Mouse (Mus musculus): ENCODE measurements around the gene Mtus2. TPM values are rescaled to one million over a fixed set of nuclear protein-coding genes. Genes with fewer than 3 reads are reported as not detected.

Mtus2 gene
- polyA plus RNA-seq, 1 experiment from 2014 or later, result 11.0 TPM

DNA sequence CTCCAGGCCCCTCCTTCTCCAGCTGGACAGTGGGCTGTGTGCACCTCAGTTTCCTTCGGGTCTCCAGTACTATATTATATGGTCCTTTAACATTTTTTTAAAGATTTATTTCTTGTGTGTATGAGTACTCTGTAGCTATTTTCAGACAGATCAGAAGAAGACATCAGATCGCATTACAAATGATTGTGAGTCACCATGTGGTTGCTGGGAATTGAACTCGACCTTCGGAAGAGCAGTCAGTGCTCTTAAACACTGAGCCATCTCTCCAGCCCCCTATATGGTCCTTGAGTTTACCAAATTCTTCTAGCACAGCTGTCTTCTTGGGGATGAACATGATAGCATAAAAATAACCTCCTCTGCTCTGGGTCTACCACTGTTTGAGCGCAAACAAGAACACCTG lies 382.0 kb downstream of the Mtus2 start:
- no peak overlapping the region for H3K4me2 ChIP-seq (replicated peaks)
- WGBS, result 85% methylated on average over 5 of the region's 5 CpGs
- no peak for ATAC-seq (ENCODE audit: insufficient number of reproducible peaks, insufficient read depth, low FRiP score, low TSS enrichment)
- peaks cover 9% of the 10 kb centered on the region for H3K4me1 ChIP-seq
- no peak overlapping the region for H3K4me3 ChIP-seq
- no peak overlapping the region for H3K27ac ChIP-seq
- no peaks in the 10 kb centered on the region for H3K9me3 ChIP-seq
- no peaks in the 10 kb centered on the region for H3K27me3 ChIP-seq
- no peaks in the 10 kb centered on the region; the same call in 1 of the 2 replicates for H3K36me3 ChIP-seq
- no peak overlapping the region for H3K9ac ChIP-seq

DNA sequence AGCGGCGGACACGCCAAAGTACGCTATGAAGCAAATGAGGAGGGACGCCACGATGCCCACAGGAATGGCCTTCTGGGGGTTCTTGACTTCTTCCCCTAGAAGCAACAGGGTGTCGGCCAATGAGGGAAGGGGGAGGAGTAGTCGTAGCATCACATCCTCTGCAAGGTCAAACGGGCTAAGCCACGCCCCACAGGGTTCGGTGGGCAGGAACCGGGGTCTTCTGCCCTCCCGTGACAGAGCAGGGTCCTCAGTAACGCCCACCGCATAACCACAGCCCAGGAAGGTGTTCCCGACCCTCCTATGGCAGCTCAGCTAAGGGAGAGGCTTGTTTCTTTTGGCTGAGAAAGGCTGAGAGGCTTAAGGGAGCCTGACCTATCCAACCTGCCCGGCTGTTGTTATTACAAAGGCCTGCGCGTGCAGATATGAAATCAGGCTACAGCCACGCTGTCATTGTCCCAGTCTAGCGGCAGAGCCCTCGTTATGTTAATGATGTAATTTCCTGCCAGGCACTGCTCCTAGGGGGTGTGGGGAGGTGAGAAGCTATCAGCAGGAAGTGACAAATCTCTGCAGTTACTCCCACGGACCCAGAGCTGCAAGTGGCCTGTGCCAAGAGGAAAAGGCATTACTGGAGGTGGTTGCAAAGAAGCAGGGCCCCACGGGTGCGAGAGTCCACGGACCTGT lies 385.1 kb downstream of the Mtus2 start:
- ATAC-seq (ENCODE audit: insufficient number of reproducible peaks, insufficient read depth, low FRiP score, low TSS enrichment), result peak; percentile 43; the same call in 1 of the 2 replicates
- Histone ChIP-seq H3K4me3 (peak overlapping the region; percentile 17), H3K27ac (no peak overlapping the region), H3K4me2 (replicated peaks) (peak overlapping the region; percentile 41), H3K9ac (no peak overlapping the region), H3K27me3 (no peaks in the 10 kb centered on the region), H3K4me1 (peaks cover 9% of the 10 kb centered on the region), H3K36me3 (no peaks in the 10 kb centered on the region), H3K9me3 (no peaks in the 10 kb centered on the region)
- 39% methylated on average over 26 of the region's 26 CpGs for WGBS

DNA sequence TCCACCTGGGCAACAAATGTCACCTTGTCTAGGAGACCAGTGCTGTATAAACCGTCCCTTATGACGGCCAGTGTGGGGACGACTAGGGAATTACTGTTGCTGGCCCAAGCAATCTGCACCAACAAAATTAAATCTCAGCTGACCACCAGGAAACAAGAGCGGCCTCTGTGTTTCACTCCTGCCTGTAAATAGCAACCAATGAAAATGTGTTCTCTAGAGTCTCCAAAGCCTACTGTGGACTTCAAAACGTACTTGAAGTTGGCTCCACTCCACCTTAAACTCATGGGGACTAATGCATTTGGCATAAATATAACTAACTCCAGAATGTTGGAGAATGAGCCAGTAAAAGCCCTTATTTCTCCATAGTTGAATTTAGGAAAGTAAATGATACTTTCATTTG lies 387.3 kb downstream of the Mtus2 start:
- 77% methylated on average over 5 of the region's 5 CpGs for WGBS
- Histone ChIP-seq H3K27ac (no peak overlapping the region), H3K4me2 (replicated peaks) (no peak overlapping the region)

DNA sequence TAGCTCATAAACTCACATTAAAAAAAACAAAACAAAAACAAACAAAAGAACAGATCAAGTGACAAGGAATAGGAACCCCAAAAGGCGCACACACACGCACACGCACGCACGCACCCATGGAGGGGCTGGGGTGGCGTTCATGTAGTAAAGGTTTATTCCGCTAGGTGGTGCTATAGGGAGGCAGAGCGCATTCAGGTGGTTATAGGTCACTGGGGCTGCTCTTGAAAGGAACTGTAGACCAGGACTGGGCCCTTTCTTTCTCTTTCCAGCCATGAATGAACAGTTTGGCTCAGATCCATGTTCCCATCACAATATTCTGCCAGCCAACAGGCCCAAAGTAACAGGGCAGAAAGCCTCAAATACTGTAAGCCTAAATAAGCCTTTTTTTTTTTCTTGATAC lies 389.4 kb downstream of the Mtus2 start:
- no peaks in the 10 kb centered on the region for H3K9me3 ChIP-seq
- H3K27ac ChIP-seq, result no peak overlapping the region
- H3K4me3 ChIP-seq, result no peak overlapping the region
- 74% methylated on average over 8 of the region's 8 CpGs for WGBS
- no peaks in the 10 kb centered on the region for H3K27me3 ChIP-seq
- peaks cover 9% of the 10 kb centered on the region for H3K4me1 ChIP-seq
- no peak overlapping the region for H3K9ac ChIP-seq
- no peaks in the 10 kb centered on the region for H3K36me3 ChIP-seq
- no peak for ATAC-seq (ENCODE audit: insufficient number of reproducible peaks, insufficient read depth, low FRiP score, low TSS enrichment)
- H3K4me2 ChIP-seq (replicated peaks), result no peak overlapping the region

More for the DNA sequence above, 387.3 kb downstream of the Mtus2 start:
- Histone ChIP-seq H3K36me3 (no peaks in the 10 kb centered on the region), H3K9ac (no peak overlapping the region), H3K27me3 (no peaks in the 10 kb centered on the region), H3K4me1 (peaks cover 9% of the 10 kb centered on the region), H3K9me3 (no peaks in the 10 kb centered on the region), H3K4me3 (no peak overlapping the region)
- ATAC-seq (ENCODE audit: insufficient number of reproducible peaks, insufficient read depth, low FRiP score, low TSS enrichment), result no peak

DNA sequence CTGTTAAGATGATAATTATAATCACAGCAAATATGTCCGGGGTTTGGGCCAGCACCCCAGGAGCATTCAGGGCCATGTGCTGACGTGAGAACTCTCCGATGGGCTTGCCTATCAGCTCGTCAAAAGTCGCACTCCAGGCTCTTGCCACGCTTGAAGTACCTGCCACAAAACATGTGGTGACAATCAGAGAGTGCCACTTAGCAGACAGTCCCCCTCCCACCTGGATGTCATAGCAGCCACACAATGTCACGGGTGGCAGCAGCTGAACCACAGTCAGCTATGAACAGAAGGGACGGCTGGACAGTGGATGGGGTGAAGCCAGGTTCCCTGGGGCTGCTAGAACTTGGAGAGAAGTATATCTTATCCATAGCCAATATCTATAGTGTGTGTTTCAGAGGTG lies 391.0 kb downstream of the Mtus2 start:
- Histone ChIP-seq H3K9me3 (no peaks in the 10 kb centered on the region), H3K9ac (no peak overlapping the region), H3K4me3 (no peak overlapping the region), H3K4me1 (no peaks in the 10 kb centered on the region), H3K36me3 (no peaks in the 10 kb centered on the region), H3K27ac (no peak overlapping the region), H3K4me2 (replicated peaks) (no peak overlapping the region), H3K27me3 (no peaks in the 10 kb centered on the region)
- no peak for ATAC-seq (ENCODE audit: insufficient number of reproducible peaks, insufficient read depth, low FRiP score, low TSS enrichment)
- WGBS, result 73% methylated on average over 8 of the region's 8 CpGs

DNA sequence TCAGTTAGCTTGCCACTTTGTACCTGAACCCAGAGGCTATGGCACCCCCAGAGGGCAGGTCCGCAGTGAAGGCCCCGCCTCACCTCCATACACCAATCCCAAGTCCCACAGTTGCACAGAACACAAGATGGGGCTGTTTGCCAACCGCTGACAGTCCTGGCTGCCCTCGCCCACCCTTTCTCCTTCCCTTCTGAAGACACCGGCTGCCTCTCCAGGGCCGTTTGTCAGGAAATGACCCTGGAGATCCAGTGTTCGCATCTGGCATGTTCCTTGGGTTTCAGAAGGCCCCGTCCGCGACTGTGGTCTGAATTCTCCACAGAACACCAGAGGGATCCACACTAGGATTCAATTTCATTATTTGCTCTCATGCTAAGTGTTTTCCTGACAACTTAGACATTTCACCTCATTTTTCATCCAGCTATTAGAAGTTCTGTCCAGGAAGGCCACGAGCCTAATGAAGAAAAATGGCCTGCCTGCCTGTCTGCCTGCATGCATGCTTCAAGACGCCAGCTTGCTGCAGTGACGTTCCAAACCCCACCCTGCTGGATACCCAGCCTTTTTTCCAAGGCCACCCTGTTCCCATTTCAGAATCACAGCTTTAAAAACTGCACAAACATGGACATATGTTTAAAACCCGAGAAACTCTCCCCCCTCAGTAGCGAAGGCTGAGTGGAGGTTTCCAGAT lies 392.3 kb downstream of the Mtus2 start:
- 70% methylated on average over 15 of the region's 15 CpGs for WGBS
- H3K4me1 ChIP-seq, result 0 out of 2 replicates have a peak, but pooled peaks cover 2% of the 10 kb centered on the region
- 0 out of 2 replicates have a peak overlapping the region, but pooled peaks have one; percentile 17 for H3K27ac ChIP-seq
- no peak overlapping the region for H3K9ac ChIP-seq
- no peak overlapping the region for H3K4me2 ChIP-seq (replicated peaks)
- H3K4me3 ChIP-seq, result no peak overlapping the region
- no peaks in the 10 kb centered on the region for H3K27me3 ChIP-seq
- ATAC-seq (ENCODE audit: insufficient number of reproducible peaks, insufficient read depth, low FRiP score, low TSS enrichment), result no peak
- no peaks in the 10 kb centered on the region for H3K9me3 ChIP-seq
- H3K36me3 ChIP-seq, result no peaks in the 10 kb centered on the region

DNA sequence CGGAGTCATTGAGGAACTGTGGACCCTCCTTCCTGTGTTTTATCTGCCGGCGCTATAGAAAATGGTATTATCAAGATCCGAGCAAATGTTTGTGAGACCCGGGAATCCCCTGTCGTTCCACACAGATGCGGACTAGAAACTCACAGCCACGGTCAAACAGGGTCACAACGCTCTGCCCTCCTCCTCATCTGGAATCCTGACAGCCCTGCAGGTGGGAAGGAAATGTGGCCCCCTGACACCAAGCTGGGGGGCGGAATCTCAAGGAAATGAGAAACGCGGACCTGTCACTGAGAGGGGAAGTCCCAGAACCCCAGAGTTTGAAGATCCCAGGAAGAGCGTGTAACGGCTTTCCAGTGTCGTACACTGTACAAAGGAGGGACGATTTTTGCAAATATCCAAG lies 396.3 kb downstream of the Mtus2 start:
- WGBS, result 69% methylated on average over 16 of the region's 16 CpGs
- Histone ChIP-seq H3K9me3 (no peaks in the 10 kb centered on the region), H3K4me3 (no peak overlapping the region), H3K36me3 (no peaks in the 10 kb centered on the region), H3K27ac (no peak overlapping the region), H3K4me2 (replicated peaks) (no peak overlapping the region), H3K4me1 (0 out of 2 replicates have a peak, but pooled peaks cover 4% of the 10 kb centered on the region), H3K27me3 (no peaks in the 10 kb centered on the region), H3K9ac (no peak overlapping the region)
- no peak for ATAC-seq (ENCODE audit: insufficient number of reproducible peaks, insufficient read depth, low FRiP score, low TSS enrichment)

DNA sequence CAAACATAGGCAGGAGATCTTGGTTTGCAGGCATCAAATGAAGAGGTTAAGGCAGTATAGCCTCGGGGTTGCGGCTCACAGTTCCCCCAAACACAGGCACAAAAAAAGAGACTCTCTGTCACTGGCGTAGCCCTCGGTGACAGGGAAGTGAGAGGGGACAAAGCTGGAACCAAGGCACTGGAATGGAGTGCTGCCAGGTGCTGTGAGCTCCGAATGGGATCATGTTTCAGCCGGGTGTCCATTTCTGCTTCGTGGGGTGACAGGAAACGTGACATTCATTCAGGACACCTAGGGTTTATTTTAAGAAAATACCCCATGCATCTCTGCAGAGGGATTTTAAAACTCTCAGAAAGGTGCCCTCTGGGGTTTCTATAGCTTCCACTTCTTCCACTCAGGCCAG lies 397.4 kb downstream of the Mtus2 start:
- Histone ChIP-seq H3K9ac (no peak overlapping the region), H3K9me3 (no peaks in the 10 kb centered on the region), H3K27ac (no peak overlapping the region), H3K4me2 (replicated peaks) (no peak overlapping the region), H3K4me3 (no peak overlapping the region), H3K27me3 (no peaks in the 10 kb centered on the region), H3K36me3 (no peaks in the 10 kb centered on the region), H3K4me1 (0 out of 2 replicates have a peak, but pooled peaks cover 4% of the 10 kb centered on the region)
- WGBS, result 46% methylated on average over 8 of the region's 8 CpGs
- no peak for ATAC-seq (ENCODE audit: insufficient number of reproducible peaks, insufficient read depth, low FRiP score, low TSS enrichment)

DNA sequence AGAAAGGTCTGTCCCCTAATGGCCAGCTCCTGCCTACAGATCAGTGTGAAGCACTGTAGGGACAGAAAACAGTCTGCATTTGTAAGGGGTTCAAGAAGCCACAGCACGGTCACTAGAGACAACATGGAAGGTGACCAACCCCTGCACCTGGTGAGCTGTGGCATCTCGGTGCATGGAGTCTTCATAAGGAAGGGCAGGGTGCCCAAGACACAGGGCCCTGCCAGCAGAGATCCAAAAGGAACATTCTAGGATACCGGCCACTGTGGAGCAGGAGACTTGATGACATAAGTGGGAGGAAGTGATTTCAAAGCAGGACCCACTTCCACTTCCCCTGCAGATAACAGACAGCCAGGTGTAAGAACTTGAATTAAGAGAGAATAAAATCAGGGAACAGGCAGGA lies 398.7 kb downstream of the Mtus2 start:
- WGBS, result 88% methylated on average over 3 of the region's 3 CpGs
- ATAC-seq (ENCODE audit: insufficient number of reproducible peaks, insufficient read depth, low FRiP score, low TSS enrichment), result no peak
- H3K27me3 ChIP-seq, result no peaks in the 10 kb centered on the region
- no peak overlapping the region for H3K9ac ChIP-seq
- H3K36me3 ChIP-seq, result no peaks in the 10 kb centered on the region
- H3K27ac ChIP-seq, result no peak overlapping the region
- H3K4me3 ChIP-seq, result no peak overlapping the region
- peaks cover 4% of the 10 kb centered on the region; the same call in 1 of the 2 replicates for H3K4me1 ChIP-seq
- no peak overlapping the region for H3K4me2 ChIP-seq (replicated peaks)
- H3K9me3 ChIP-seq, result no peaks in the 10 kb centered on the region

DNA sequence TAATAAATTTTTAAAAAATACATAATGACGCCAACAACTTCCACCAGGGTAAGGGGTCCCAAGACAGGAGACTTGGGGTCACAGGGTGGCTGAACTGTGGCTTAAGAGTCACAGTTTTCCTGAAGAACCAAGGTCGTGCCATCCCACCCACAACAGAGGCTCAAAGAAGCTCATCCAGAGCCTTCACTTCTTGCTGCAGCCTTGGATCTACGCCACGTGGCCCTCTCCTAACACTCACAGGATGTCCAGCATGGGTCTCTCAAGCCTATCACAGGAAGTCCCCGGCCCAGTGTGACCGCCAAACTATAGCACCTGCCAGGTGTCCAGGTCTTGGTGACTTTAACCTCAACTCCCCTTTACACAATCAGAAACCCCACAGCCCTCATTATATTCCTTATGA lies 400.0 kb downstream of the Mtus2 start:
- no peak overlapping the region for H3K4me3 ChIP-seq
- ATAC-seq (ENCODE audit: insufficient number of reproducible peaks, insufficient read depth, low FRiP score, low TSS enrichment), result no peak
- H3K9ac ChIP-seq, result no peak overlapping the region
- H3K36me3 ChIP-seq, result no peaks in the 10 kb centered on the region
- H3K4me1 ChIP-seq, result peaks cover 13% of the 10 kb centered on the region
- no peak overlapping the region for H3K4me2 ChIP-seq (replicated peaks)
- H3K27ac ChIP-seq, result no peak overlapping the region
- no peaks in the 10 kb centered on the region for H3K27me3 ChIP-seq
- no peaks in the 10 kb centered on the region for H3K9me3 ChIP-seq
- 91% methylated on average over 6 of the region's 6 CpGs for WGBS

DNA sequence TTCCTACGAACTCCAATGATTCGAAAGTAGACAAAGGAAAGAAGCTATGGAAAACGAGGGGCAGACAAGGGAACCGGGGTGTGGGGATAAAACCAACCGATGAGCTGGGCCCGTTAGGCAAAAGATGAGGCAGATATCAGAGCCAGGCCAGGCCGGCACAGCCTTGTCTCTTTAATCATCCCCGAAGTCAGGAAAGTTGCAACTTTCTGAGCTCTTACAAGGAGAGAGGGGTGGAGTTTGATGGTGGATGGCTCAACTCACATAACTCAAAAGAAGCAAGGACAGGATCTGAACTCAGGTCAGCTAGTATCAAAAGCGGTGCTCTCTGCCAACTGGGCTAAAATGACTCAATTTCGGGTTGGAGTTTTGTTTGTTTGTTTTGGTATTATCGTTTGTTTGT lies 402.0 kb downstream of the Mtus2 start:
- Histone ChIP-seq H3K4me1 (peaks cover 13% of the 10 kb centered on the region), H3K36me3 (no peaks in the 10 kb centered on the region), H3K9me3 (no peaks in the 10 kb centered on the region), H3K4me3 (no peak overlapping the region), H3K27me3 (no peaks in the 10 kb centered on the region), H3K4me2 (replicated peaks) (no peak overlapping the region), H3K27ac (no peak overlapping the region), H3K9ac (no peak overlapping the region)
- WGBS, result 89% methylated on average over 11 of the region's 11 CpGs
- ATAC-seq (ENCODE audit: insufficient number of reproducible peaks, insufficient read depth, low FRiP score, low TSS enrichment), result no peak

Measured in embryonic facial prominence, embryonic 12.5 days (tissue).